Mouse (Mus musculus) T-cell, adult 2 months (primary cell): ENCODE measurements around the gene Gm10295.

Source experiments
- DNase-seq: peaks from one replicate; pipeline ENCODE4 v3.0.0; 2022; ENCODE audit warnings: low spot score

The Gm10295 gene

GRCm38 (mm10) chr7:71355596-71355995 lies 4.3 kb upstream of the Gm10295 start:
- no peak for DNase-seq

GRCm38 (mm10) chr7:71348922-71349321 lies 2.4 kb downstream of the Gm10295 start:
- no peak for DNase-seq

- no peak for DNase-seq
These were observed 26.2 kb downstream of the Gm10295 start for GRCm38 (mm10) chr7:71324919-71325583.

GRCm38 (mm10) chr7:71313148-71313765 lies 38.0 kb downstream of the Gm10295 start:
- no peak for DNase-seq

- DNase-seq: no peak
These were observed 38.9 kb downstream of the Gm10295 start for GRCm38 (mm10) chr7:71312375-71312774.

GRCm38 (mm10) chr7:71311411-71311810 lies 39.9 kb downstream of the Gm10295 start:
- DNase-seq: no peak

GRCm38 (mm10) chr7:71308051-71308450 lies 43.2 kb downstream of the Gm10295 start:
- no peak for DNase-seq

DNA sequence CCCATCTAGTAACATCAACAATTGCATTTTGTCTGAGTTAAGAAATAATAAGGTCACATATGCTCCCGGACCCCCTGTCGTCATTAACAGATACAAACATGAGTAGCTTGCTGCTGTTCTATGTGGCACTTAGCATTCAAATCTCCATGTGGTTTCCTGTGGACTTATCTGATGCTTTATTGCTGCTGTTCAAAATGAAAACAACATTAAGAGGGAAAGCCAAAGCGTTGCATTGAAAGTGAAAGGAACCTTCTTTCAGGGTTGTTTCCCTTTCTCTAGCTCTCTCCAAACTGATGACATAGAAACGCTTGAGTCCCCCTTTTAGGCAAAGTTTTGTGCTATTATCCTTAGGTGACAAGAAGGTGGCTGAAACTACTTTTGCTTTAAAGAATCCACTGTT lies 48.6 kb downstream of the Gm10295 start:
- DNase-seq: no peak
